Mouse (Mus musculus) G1E (cell line): ENCODE measurements around the gene Rhbdf2. TPM values are rescaled to one million over a fixed set of nuclear protein-coding genes. Genes with fewer than 3 reads are reported as not detected.

Source experiments
- ATAC-seq: 2 replicates; pipeline ENCODE4 v1.8.0; 2016; ENCODE audit warnings: mild to moderate bottlenecking; ENCODE audit not compliant: insufficient number of reproducible peaks, poor library complexity, low FRiP score, severe bottlenecking; ENCODE audit errors: extremely low read depth
- DNase-seq: peaks from one replicate; pipeline ENCODE4 v3.0.0; 2012; ENCODE audit warnings: low spot score
- H3K27me3 ChIP-seq: 2 replicates; pipeline ENCODE4 v1.6.1; 2012; ENCODE audit warnings: mild to moderate bottlenecking, low read length, inconsistent platforms; ENCODE audit not compliant: insufficient read depth
- H3K36me3 ChIP-seq: replicated peaks from 2 replicates; pipeline ENCODE3; 2012; ENCODE audit warnings: mild to moderate bottlenecking, inconsistent platforms
- H3K4me1 ChIP-seq: 2 replicates; pipeline ENCODE4 v1.6.1; 2012; ENCODE audit warnings: low read depth, low read length, inconsistent platforms, mixed read lengths; ENCODE audit not compliant: insufficient read depth
- H3K4me3 ChIP-seq: 2 replicates; pipeline ENCODE4 v1.5.1; 2012; ENCODE audit warnings: low read depth, mild to moderate bottlenecking, inconsistent platforms, low read length, moderate library complexity, mixed read lengths
- H3K9me3 ChIP-seq: replicated peaks from 2 replicates; pipeline ENCODE4 v1.6.1; 2012; ENCODE audit warnings: inconsistent platforms
- CTCF ChIP-seq: IDR thresholded peaks from 2 replicates; pipeline ENCODE4 v1.5.1; 2012; ENCODE audit warnings: low read depth, low read length, inconsistent platforms, mixed read lengths
- GATA1 ChIP-seq: IDR thresholded peaks from 2 replicates; pipeline ENCODE4 v1.6.1; 2012; ENCODE audit warnings: borderline replicate concordance, low read length, inconsistent platforms, mixed read lengths
- GATA2 ChIP-seq: IDR thresholded peaks from 2 replicates; pipeline ENCODE4 v1.6.1; 2012; ENCODE audit warnings: low read depth, low read length, inconsistent platforms, borderline replicate concordance
- POLR2AphosphoS5 ChIP-seq: IDR thresholded peaks from 2 replicates; pipeline ENCODE4 v1.6.1; 2012; ENCODE audit warnings: low read depth, low read length, inconsistent platforms; ENCODE audit not compliant: insufficient replicate concordance
- TAL1 ChIP-seq: conservative IDR thresholded peaks from 2 replicates; pipeline ENCODE4 v1.6.1; 2012; ENCODE audit warnings: low read depth, low read length, inconsistent platforms, mixed read lengths
- polyA plus RNA-seq: library from polyadenylated mRNA; stranded (reverse); fragments of >175 nt; gene quantifications from 2 replicates; pipeline ENCODE4 v1.2.3, GENCODE M21; 2012
- total RNA-seq, 2 experiments: library from RNA; stranded (forward) in 1 of 2; stranded (reverse) in 1 of 2; fragments of 200-1000 nt in 1 of 2; fragments of >200 nt in 1 of 2; fragmentation: Nextera tagmentation in 1 of 2; gene quantifications; 2 replicates each; pipeline ENCODE4 v1.2.3; 2014 to 2017

Gene Rhbdf2
- total and polyA plus RNA-seq, 3 experiments = 1.9 to 5.6 (median 4.2) TPM

DNA sequence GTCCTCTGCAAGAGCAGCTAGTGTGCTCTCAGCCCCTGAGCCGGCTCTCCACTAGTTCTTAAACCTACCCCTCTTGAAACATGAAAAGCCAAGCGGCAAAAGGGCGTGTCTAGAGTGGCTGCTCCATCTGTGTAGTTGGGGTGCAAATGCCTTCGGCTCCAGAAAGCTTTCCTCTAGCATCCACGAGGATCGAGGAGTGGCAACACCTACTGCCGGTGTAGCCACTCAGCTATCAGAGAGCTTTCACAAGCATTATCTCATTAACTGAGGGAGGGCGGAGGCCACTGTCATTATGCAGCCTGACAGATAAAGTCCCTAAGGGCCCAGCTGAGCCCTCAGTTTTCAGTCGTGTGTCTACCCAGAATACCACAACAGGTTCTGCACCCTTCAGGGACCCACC lies 6.7 kb downstream of the Rhbdf2 start:
- Histone ChIP-seq H3K9me3 (no peaks in the 10 kb centered on the region), H3K27me3 (peaks cover 47% of the 10 kb centered on the region), H3K4me1 (peaks cover 89% of the 10 kb centered on the region), H3K4me3 (peak overlapping the region; percentile 20; the same call in 1 of the 2 replicates), H3K36me3 (no peaks in the 10 kb centered on the region)
- no peak for TF ChIP-seq GATA1
- DNase-seq (no peak), ATAC-seq (0 out of 2 replicates have a peak, but pooled peaks have one; percentile 22)

DNA sequence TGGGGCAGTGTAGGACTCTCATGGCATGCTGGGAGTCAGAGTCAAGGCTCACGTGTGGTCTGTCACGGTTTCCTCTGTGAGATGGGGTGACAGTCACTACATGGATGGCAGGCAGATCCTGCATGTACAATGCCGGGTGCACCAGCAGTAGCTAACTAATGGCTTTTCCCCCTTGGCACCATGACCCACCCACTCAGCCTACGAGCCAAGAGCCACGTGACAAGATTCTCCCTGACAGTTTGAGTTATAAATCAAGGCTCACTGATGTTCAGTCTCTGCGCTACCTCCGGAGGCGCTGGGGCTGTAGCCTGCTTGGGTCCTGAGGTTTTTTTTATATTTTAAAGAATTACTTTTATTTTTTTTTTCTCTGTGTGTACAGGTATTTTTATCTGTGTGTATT lies 7.3 kb downstream of the Rhbdf2 start:
- Histone ChIP-seq H3K27me3 (peaks cover 47% of the 10 kb centered on the region), H3K9me3 (no peaks in the 10 kb centered on the region), H3K36me3 (peaks cover 2% of the 10 kb centered on the region), H3K4me1 (peaks cover 89% of the 10 kb centered on the region), H3K4me3 (no peak overlapping the region)
- ATAC-seq (no peak), DNase-seq (no peak)
- no peak for TF ChIP-seq CTCF

DNA sequence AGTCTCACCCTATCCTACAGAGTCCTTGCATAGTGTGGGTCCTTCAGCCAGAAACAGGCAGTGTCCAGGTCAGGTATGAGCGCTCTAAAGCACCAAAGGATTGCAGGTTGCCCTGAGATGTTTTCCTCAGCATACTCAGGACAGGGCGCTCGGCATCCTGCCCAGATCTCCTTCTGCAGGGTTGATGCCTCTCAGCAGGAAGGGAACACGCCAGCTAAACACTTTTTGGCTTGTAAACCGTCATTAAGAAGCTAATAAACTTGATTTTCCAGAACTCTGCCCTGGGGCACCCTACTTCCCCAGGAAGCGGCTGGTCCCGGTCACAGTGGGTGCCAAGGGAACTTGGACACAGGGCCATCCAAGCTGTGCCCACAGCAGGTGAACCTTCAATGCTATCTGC lies 7.7 kb downstream of the Rhbdf2 start:
- peaks cover 2% of the 10 kb centered on the region for H3K36me3 ChIP-seq
- no peak for ATAC-seq

DNA sequence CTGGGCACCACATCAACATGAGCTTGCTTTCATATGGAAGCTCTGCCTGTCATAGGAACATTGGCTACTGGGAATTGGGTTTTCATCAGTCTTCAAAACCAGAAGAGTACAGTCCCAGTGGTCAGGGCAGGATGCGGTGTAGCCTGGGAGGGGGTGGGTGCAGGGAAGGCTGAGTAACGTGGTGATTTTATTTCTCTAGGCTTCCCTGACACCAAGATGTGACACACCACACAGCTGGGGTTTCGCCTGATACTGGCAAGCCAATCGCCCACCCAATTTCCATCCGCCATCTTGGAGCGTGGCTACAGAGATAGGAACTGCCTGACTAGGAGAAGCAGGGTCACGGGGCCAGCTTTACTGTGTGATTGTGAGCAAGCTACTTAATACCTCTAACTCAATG lies 8.2 kb downstream of the Rhbdf2 start:
- Histone ChIP-seq H3K4me1 (peaks cover 83% of the 10 kb centered on the region), H3K9me3 (no peaks in the 10 kb centered on the region), H3K36me3 (peaks cover 2% of the 10 kb centered on the region), H3K27me3 (peaks cover 47% of the 10 kb centered on the region), H3K4me3 (no peak overlapping the region)
- DNase-seq = no peak
- TF ChIP-seq GATA1 = no peak
- TF ChIP-seq CTCF = no peak
- TF ChIP-seq POLR2AphosphoS5 = no peak
- no peak for TF ChIP-seq TAL1
- TF ChIP-seq GATA2 = no peak
- no peak for ATAC-seq

More for the DNA sequence above, 7.7 kb downstream of the Rhbdf2 start:
- no peak overlapping the region for H3K4me3 ChIP-seq
- H3K4me1 ChIP-seq = peaks cover 88% of the 10 kb centered on the region
- no peak for TF ChIP-seq GATA2
- TF ChIP-seq POLR2AphosphoS5 = no peak
- no peaks in the 10 kb centered on the region for H3K9me3 ChIP-seq
- peaks cover 47% of the 10 kb centered on the region for H3K27me3 ChIP-seq
- DNase-seq = no peak

DNA sequence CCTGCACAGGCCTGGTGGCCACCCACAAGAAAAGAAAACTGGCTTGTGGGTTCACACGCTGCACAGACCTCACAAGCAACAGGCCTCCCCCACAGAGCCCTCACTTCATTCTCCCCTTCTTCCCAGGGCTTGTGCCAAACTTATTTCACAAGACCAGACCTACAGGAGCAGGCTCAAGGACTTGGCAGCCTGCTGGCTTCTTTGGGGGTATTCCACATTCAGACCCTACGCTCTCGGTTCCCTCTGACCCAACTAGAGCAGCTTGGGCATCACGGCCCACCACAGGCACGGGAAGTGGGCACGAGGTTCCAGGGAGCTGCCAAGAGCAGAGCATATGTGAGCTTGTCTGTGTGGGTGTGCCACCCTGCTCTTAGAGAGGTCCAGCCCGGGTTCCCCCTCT lies 9.2 kb downstream of the Rhbdf2 start:
- Histone ChIP-seq H3K9me3 (no peaks in the 10 kb centered on the region), H3K27me3 (peaks cover 39% of the 10 kb centered on the region), H3K36me3 (peaks cover 2% of the 10 kb centered on the region), H3K4me3 (no peak overlapping the region), H3K4me1 (peaks cover 75% of the 10 kb centered on the region)
- TF ChIP-seq POLR2AphosphoS5 (no peak), TAL1 (no peak), GATA2 (no peak), GATA1 (no peak), CTCF (no peak)
- no peak for ATAC-seq
- no peak for DNase-seq

DNA sequence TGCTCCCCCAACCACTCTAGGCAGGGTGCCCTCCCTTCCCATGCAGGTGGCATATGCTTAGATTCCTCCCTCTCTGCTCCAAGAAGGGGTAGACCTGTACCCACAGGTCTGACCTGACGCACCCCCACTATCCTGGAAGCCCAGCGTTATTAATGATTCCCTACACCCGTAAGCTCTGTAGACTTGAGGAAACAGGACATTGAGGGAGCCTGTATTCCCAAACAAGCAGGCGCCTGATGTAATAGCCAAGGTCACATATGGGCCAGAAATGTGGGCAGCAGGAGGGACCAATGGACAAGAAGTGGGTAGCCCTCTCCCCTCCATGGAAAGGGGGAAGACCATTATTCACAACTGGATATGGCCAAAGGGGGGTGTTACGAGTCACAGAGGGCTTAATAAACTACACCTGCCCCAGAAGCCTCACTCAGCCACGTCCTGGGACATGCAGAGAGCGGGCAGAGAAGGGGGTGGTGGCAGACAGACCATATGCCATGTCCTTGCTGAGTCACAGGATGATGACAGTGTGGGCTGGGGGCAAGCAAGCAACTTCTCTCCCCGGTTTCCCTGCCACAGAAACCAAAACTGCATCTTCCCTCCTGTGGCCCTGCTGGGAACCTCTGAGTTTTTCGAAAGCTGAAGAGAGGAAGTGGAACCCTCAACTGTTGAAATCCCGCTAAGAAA lies 10.2 kb downstream of the Rhbdf2 start:
- H3K9me3 ChIP-seq = no peaks in the 10 kb centered on the region
- peaks cover 2% of the 10 kb centered on the region for H3K36me3 ChIP-seq
- DNase-seq = no peak
- peaks cover 31% of the 10 kb centered on the region for H3K27me3 ChIP-seq
- H3K4me1 ChIP-seq = peaks cover 71% of the 10 kb centered on the region
- peak overlapping the region; percentile 46; the same call in 1 of the 2 replicates for H3K4me3 ChIP-seq
- no peak for ATAC-seq
- no peak for TF ChIP-seq POLR2AphosphoS5
- no peak for TF ChIP-seq TAL1
- no peak for TF ChIP-seq CTCF
- TF ChIP-seq GATA1 = no peak
- no peak for TF ChIP-seq GATA2

DNA sequence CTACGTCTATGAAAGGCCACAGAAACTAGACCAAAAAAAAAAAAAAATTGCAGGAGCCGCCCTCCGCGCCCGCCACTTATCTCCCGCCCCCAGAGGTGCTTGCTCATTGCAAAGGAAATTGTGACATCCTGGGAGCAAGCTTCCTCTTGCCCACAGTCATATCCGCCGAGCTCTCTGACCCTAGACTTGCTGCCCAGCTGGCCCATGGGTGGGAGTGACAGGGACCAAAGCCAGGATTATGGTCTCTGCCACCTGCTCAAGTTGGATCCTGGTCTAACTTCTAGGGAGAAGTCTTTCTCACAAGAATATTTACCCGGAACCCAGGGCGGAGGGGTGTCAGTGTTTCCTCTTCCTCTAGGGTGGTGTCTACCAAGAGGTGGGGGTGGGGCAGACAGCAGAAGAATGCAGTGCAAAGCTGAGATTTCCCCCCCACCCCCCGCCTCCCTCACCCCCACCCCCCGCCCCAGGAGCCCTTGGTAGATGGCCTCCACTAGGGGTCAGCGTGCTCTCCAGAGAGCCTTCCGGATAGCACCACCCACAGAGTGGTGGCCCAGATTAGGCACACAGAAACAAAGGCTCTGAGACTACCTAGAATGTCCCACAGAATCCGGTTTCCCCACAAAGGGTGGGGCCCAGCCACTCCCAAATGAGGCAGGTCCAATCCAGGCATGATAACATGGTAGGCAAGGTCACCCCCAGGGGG lies 10.9 kb downstream of the Rhbdf2 start:
- Histone ChIP-seq H3K27me3 (peaks cover 26% of the 10 kb centered on the region), H3K4me3 (peak overlapping the region; percentile 51; the same call in 1 of the 2 replicates), H3K4me1 (peaks cover 66% of the 10 kb centered on the region), H3K9me3 (no peaks in the 10 kb centered on the region), H3K36me3 (peaks cover 2% of the 10 kb centered on the region)
- DNase-seq (peak; percentile 65), ATAC-seq (peak; percentile 59)
- TF ChIP-seq GATA2 = no peak
- no peak for TF ChIP-seq CTCF
- TF ChIP-seq GATA1 = no peak
